Mouse (Mus musculus) kidney, embryonic 15.5 days (tissue): Measurements from ENCODE around the gene Rnf41. TPM values are rescaled to one million over a fixed set of nuclear protein-coding genes. Genes with fewer than 3 reads are reported as not detected.

Experiments used
- ATAC-seq: fragments of 200-750 bp; cut with Nextera tagmentation; replicated peaks from 2 replicates; pipeline ENCODE4 v1.8.0; 2017; ENCODE audit warnings: moderate TSS enrichment; ENCODE audit not compliant: low FRiP score
- H3K27ac ChIP-seq: fragments of 300-500 bp; sonication (generic); 2 replicates; pipeline ENCODE4 v1.5.1; 2015; ENCODE audit warnings: mild to moderate bottlenecking, inconsistent platforms
- H3K27me3 ChIP-seq: fragments of 300-500 bp; sonication (generic); 2 replicates; pipeline ENCODE4 v1.6.1; 2015; ENCODE audit warnings: inconsistent platforms
- H3K36me3 ChIP-seq: fragments of 300-500 bp; sonication (generic); 2 replicates; pipeline ENCODE4 v1.6.1; 2015; ENCODE audit warnings: inconsistent platforms
- H3K4me1 ChIP-seq: fragments of 300-500 bp; sonication (generic); 2 replicates; pipeline ENCODE4 v1.6.1; 2015; ENCODE audit warnings: inconsistent platforms
- H3K4me2 ChIP-seq: fragments of 300-500 bp; sonication (generic); 2 replicates; pipeline ENCODE4 v1.6.1; 2015; ENCODE audit warnings: moderate library complexity, mild to moderate bottlenecking, inconsistent platforms
- H3K4me3 ChIP-seq: fragments of 300-500 bp; sonication (generic); replicated peaks from 2 replicates; pipeline ENCODE4 v1.5.1; 2015; ENCODE audit warnings: mild to moderate bottlenecking, inconsistent platforms
- H3K9ac ChIP-seq: fragments of 300-500 bp; sonication (generic); 2 replicates; pipeline ENCODE4 v1.6.1; 2015; ENCODE audit warnings: mild to moderate bottlenecking, inconsistent platforms
- H3K9me3 ChIP-seq: fragments of 300-500 bp; sonication (generic); replicated peaks from 2 replicates; pipeline ENCODE4 v1.6.1; 2016; ENCODE audit warnings: inconsistent platforms
- WGBS: fragments of 180-500 bp; shearing (Covaris S2); methylation state at CpG from one replicate; pipeline ENCODE4 v1.1.7; 2015; ENCODE audit warnings: mixed read lengths; 5-methylcytosine and 5-hydroxymethylcytosine counted together
- polyA plus RNA-seq: library from polyadenylated mRNA; unstranded; fragments of >200 nt; fragmentation: Nextera tagmentation; extraction: Ambion mirVana; gene quantifications from 2 replicates; pipeline ENCODE4 v1.2.1, GENCODE M21; 2015

Rnf41 gene
- 45.1 and 45.9 TPM in 2 replicates for polyA plus RNA-seq

DNA sequence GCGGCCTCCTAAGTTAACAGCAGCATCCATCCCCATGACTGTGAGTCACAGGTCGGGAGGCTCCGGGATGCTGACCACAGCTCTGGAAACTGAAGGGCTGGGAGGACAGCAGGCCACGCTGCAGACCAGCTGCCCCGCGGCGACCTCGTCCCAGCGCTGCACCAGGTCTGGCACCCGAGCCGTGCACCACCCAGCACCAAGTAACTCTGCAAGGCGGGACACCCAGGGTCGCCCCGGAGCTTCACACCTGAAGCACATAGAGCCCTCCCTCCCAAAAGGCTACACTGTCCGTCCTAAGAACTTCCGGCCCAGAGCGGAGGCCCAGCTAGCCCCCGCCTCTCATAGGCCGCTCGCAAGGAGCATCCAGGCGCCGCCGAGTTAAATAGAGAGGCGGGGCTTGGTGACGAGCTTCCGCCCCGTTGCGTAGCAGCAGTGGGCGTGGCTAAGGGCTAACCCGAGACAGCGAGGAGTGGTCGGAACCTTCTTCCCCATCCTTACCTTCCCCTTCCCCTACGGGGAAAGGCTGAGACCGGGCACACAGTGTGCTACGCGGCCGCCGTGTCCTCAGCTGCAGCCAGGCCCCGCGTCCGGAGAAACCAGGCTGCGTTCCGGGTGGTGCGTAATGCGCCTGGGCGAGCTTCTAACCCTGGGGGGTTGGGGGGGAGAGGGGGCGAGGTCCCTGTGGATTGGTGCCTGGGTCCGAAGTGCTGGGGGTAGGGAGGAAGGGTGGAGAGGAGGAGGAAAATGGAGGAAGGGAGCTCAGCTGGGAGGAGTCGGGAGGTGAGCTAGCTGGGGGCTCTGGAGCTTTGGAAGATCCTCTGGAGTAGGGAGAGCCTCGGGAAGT lies at the start of gene Rnf41, which contains the start of gene Nabp2:
Gene Rnf41 (plus strand): TSS at position 447 of the 844 bp plus-strand sequence.
Gene Nabp2 (minus strand): TSS at position 282 of the 844 bp plus-strand sequence.
- peak; percentile 91 for ATAC-seq
- peak within 1 kb of the TSS; percentile 97 for H3K27ac ChIP-seq
- WGBS = under 1% methylated on average over 50 of the region's 50 CpGs

DNA sequence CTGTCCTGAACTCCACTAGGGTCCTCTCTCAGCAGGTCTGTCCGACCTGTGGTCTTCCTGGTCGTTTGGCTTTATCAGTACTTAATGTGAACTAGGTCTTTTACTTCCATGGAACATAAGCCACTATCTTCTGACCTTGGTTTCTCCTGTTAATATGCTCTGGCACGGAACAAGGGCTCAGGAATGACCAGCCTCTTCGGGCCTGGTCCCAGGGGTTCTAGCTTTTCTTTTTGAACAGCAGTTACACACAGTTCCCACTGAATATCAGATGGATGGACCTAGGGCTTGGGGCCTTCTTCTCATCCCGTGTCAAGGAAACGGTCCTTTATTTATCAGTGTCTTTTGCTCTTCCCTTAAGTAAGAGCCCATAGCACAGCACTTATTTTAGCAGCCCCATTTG lies 49.6 kb upstream of the Rnf41 start:
- no peak overlapping the region for H3K4me3 ChIP-seq
- H3K9ac ChIP-seq = no peak overlapping the region
- H3K9me3 ChIP-seq = no peaks in the 10 kb centered on the region
- WGBS = 87% methylated on average over 6 of the region's 6 CpGs
- no peak overlapping the region for H3K4me2 ChIP-seq
- no peaks in the 10 kb centered on the region for H3K27me3 ChIP-seq
- no peak overlapping the region for H3K27ac ChIP-seq
- no peaks in the 10 kb centered on the region for H3K4me1 ChIP-seq
- H3K36me3 ChIP-seq = peaks cover 91% of the 10 kb centered on the region
- ATAC-seq = no peak

More for the DNA sequence above, at the start of gene Rnf41, which contains the start of gene Nabp2:
- Histone ChIP-seq H3K4me3 (peak within 1 kb of the TSS; percentile 67), H3K27me3 (no peaks in the 10 kb centered on the region), H3K4me1 (peaks cover 57% of the 10 kb centered on the region), H3K36me3 (peaks cover 39% of the 10 kb centered on the region), H3K4me2 (peak within 1 kb of the TSS; percentile 92), H3K9ac (peak within 1 kb of the TSS; percentile 78), H3K9me3 (no peaks in the 10 kb centered on the region)

DNA sequence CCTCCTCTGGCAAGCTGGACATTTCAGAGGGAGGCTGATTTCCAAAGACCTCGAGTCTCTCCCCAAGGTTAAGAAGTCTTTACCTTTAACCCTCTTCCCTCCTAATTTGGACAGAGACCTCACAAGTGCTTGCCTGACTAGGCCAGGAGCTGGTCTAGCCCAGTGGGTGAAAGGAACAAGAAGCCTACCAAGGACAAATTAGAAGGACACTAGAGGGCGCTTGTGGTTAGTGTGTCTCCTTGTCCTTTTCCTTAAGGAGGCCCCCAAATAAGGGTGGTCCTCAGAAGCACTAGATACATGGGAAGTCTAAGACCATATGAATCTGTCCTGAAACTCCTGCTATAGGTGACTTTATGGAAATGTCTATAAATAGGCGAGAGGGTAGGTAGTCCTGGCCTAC lies 48.9 kb upstream of the Rnf41 start:
- Histone ChIP-seq H3K9ac (no peak overlapping the region), H3K9me3 (no peaks in the 10 kb centered on the region), H3K27ac (no peak overlapping the region), H3K4me1 (peaks cover 2% of the 10 kb centered on the region), H3K4me2 (no peak overlapping the region), H3K27me3 (no peaks in the 10 kb centered on the region), H3K36me3 (peaks cover 84% of the 10 kb centered on the region), H3K4me3 (no peak overlapping the region)
- 0 out of 2 replicates have a peak, but pooled peaks have one; percentile 19 for ATAC-seq
- WGBS = 49% methylated on average over 3 of the region's 3 CpGs

GRCm38 (mm10) chr10:128367899-128368401 lies 43.5 kb upstream of the Rnf41 start:
- 20% methylated on average over 19 of the region's 19 CpGs for WGBS
- H3K4me2 ChIP-seq = peak overlapping the region; percentile 88
- no peaks in the 10 kb centered on the region for H3K9me3 ChIP-seq
- H3K27ac ChIP-seq = peak overlapping the region; percentile 92
- peak overlapping the region; percentile 61 for H3K9ac ChIP-seq
- H3K4me3 ChIP-seq = peak overlapping the region; percentile 73
- H3K4me1 ChIP-seq = peaks cover 18% of the 10 kb centered on the region
- ATAC-seq = no peak
- peaks cover 30% of the 10 kb centered on the region for H3K36me3 ChIP-seq
- no peaks in the 10 kb centered on the region for H3K27me3 ChIP-seq

DNA sequence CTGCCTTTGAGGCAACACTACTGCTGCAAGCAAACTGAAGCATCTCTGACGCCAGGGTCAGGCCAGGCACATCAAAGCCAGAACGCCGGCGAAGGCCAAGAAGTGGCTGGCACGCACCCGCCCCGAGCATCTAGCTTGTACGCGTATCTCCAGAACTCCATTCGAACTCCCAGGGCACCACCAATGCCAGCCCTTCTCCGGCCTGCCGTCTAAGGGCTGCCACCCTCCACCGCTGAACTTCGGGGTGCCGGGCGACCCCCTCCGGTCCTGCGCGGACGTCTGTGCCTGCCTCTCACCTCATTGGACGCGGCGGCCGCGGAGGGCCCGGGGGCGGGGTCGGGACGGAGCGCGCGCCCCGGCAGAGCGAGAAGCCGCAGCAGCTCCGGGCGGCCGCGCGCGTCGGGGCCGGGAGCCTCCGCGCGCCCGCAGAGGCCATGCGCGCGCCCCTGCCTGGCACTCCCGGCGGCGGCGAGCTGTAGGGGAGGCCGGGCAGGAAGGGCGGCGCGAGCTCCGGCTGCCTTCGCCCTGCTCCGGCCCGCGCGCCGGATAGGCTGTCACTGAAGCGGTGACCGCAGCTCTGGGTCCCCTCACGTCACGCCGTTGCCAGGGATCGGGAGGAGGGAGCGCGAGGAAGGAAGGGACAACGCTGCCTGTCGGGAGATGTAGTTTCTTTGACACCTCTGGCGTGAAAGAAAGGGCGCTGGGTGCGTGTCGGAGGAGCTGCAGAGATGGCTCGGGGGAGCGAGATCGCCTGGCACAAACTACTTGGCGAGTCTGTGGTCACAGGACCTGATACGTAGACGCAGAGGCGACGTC lies 42.8 kb upstream of the Rnf41 start, which contains the start of gene Coq10a:
Gene Coq10a (minus strand): TSS at position 596 of the 816 bp plus-strand sequence.
- peak within 1 kb of the TSS; percentile 92 for H3K27ac ChIP-seq
- H3K27me3 ChIP-seq = no peaks in the 10 kb centered on the region
- no peaks in the 10 kb centered on the region for H3K9me3 ChIP-seq
- peak within 1 kb of the TSS; percentile 73 for H3K4me3 ChIP-seq
- H3K9ac ChIP-seq = peak within 1 kb of the TSS; percentile 61
- H3K4me2 ChIP-seq = peak within 1 kb of the TSS; percentile 88
- ATAC-seq = peak; percentile 97
- WGBS = under 1% methylated on average over 75 of the region's 87 CpGs
- H3K36me3 ChIP-seq = peaks cover 23% of the 10 kb centered on the region
- peaks cover 18% of the 10 kb centered on the region for H3K4me1 ChIP-seq

- 3% methylated on average over 9 of the region's 9 CpGs for WGBS
- ATAC-seq = no peak
- Histone ChIP-seq H3K36me3 (peaks cover 18% of the 10 kb centered on the region), H3K4me3 (peak overlapping the region; percentile 73), H3K27ac (peak overlapping the region; percentile 92), H3K4me2 (peak overlapping the region; percentile 88), H3K9ac (peak overlapping the region; percentile 61), H3K27me3 (no peaks in the 10 kb centered on the region), H3K4me1 (peaks cover 18% of the 10 kb centered on the region), H3K9me3 (no peaks in the 10 kb centered on the region)
Measured at GRCm38 (mm10) chr10:128369218-128369543, 42.3 kb upstream of the Rnf41 start.

GRCm38 (mm10) chr10:128369599-128369998 lies 41.9 kb upstream of the Rnf41 start:
- Histone ChIP-seq H3K9me3 (no peaks in the 10 kb centered on the region), H3K27me3 (no peaks in the 10 kb centered on the region), H3K4me1 (peaks cover 18% of the 10 kb centered on the region), H3K4me2 (peak overlapping the region; percentile 88), H3K27ac (peak overlapping the region; percentile 92), H3K4me3 (peak overlapping the region; percentile 73), H3K36me3 (peaks cover 14% of the 10 kb centered on the region), H3K9ac (peak overlapping the region; percentile 61; the same call in 1 of the 2 replicates)
- 81% methylated on average over 6 of the region's 6 CpGs for WGBS
- no peak for ATAC-seq

GRCm38 (mm10) chr10:128370021-128370420 lies 41.4 kb upstream of the Rnf41 start:
- Histone ChIP-seq H3K4me3 (no peak overlapping the region), H3K9ac (no peak overlapping the region), H3K27ac (no peak overlapping the region), H3K36me3 (peaks cover 10% of the 10 kb centered on the region), H3K4me2 (no peak overlapping the region), H3K9me3 (no peaks in the 10 kb centered on the region), H3K27me3 (no peaks in the 10 kb centered on the region), H3K4me1 (peaks cover 18% of the 10 kb centered on the region)
- 59% methylated on average over 5 of the region's 6 CpGs for WGBS
- ATAC-seq = no peak

DNA sequence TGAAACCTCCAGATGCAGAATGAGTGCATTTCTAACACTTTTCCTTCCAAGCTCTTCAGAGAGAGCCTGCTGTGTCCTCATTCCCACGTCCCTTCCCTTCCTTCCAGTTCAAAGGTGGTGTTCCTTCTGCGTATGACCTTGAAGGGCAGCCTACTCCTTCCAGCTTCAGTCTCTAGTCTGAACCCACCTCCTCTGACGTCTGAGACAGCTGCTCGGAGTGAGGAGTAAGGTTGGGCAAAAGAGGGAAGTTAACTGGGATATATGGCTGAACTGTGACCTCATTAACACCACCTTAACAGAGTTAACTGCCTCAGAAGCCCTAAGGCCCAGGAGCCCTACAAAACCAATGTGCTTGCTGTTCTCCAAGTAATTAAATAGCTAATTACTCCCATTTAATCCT lies 40.9 kb upstream of the Rnf41 start:
- no peak overlapping the region for H3K4me3 ChIP-seq
- ATAC-seq = no peak
- 35% methylated on average over 4 of the region's 4 CpGs for WGBS
- peaks cover 4% of the 10 kb centered on the region; the same call in 1 of the 2 replicates for H3K36me3 ChIP-seq
- H3K27ac ChIP-seq = no peak overlapping the region
- no peaks in the 10 kb centered on the region for H3K9me3 ChIP-seq
- no peak overlapping the region for H3K9ac ChIP-seq
- H3K4me2 ChIP-seq = no peak overlapping the region
- H3K4me1 ChIP-seq = peaks cover 18% of the 10 kb centered on the region
- no peaks in the 10 kb centered on the region for H3K27me3 ChIP-seq

- no peaks in the 10 kb centered on the region for H3K9me3 ChIP-seq
- H3K4me3 ChIP-seq = no peak overlapping the region
- no peaks in the 10 kb centered on the region for H3K27me3 ChIP-seq
- H3K9ac ChIP-seq = no peak overlapping the region
- H3K36me3 ChIP-seq = no peaks in the 10 kb centered on the region
- no peak overlapping the region for H3K27ac ChIP-seq
- H3K4me1 ChIP-seq = peaks cover 26% of the 10 kb centered on the region
- whole genome bisulfite sequencing = 76% methylated on average over 5 of the region's 5 CpGs
- H3K4me2 ChIP-seq = no peak overlapping the region
- ATAC-seq = no peak
Measured at GRCm38 (mm10) chr10:128372142-128372541, 39.3 kb upstream of the Rnf41 start.

DNA sequence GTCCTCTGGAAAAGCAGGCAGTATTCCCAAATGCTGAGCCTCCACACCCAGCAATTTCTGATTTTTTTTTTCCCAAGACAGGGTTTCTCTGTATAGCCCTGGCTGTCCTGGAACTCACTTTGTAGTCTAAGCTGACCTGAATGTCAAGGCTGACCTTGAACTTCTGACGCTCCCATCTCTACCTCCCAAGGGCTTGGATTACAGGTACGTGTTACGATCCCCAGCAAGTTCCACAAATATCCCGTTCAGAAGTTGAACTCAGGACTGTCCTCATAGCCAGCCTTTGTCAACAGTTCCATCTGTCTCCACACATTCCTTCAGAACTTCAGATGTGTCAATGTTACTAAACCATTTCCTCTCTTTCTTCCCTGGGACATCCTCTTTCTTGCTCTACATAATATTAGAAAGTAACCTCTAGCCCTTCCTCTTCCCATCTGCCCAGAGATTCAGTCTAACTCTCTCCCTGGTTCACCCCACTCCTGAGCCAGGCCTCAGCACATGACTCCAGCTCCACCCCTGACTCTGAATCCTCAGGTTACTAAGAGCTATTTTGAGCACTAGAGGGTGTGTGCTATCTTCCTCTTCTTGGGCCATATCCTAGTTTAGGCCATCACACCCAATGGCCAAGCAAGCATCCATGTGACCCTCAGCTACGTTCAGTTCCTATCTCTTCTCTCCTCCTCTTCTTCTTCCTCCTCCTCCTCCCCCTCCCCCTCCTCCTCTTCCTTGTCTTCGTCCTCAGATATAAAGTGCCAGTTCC lies 38.3 kb upstream of the Rnf41 start:
- H3K9ac ChIP-seq = no peak overlapping the region
- H3K36me3 ChIP-seq = no peaks in the 10 kb centered on the region
- H3K4me3 ChIP-seq = no peak overlapping the region
- no peak overlapping the region for H3K4me2 ChIP-seq
- H3K27me3 ChIP-seq = no peaks in the 10 kb centered on the region
- H3K27ac ChIP-seq = peak overlapping the region; percentile 1; the same call in 1 of the 2 replicates
- WGBS = 69% methylated on average over 6 of the region's 6 CpGs
- peaks cover 24% of the 10 kb centered on the region for H3K4me1 ChIP-seq
- ATAC-seq = no peak
- H3K9me3 ChIP-seq = no peaks in the 10 kb centered on the region
